Mouse (Mus musculus) kidney, adult 2 months (tissue): Measurements from ENCODE around the gene Klhl7.

Experiments used
- CTCF ChIP-seq: fragments of 200-500 bp; conservative IDR thresholded peaks from 2 replicates; pipeline ENCODE4 v1.5.1; 2011; ENCODE audit warnings: low read depth, mild to moderate bottlenecking, control low read depth, low read length, moderate library complexity, mixed read lengths; ENCODE audit not compliant: insufficient read depth, insufficient read length
- POLR2A ChIP-seq: fragments of 200-500 bp; IDR thresholded peaks from one replicate; pipeline ENCODE4 v1.6.1; 2011; ENCODE audit warnings: low read depth, low read length, control low read depth

- TF ChIP-seq CTCF (no peak), POLR2A (no peak)
Observed at GRCm38 (mm10) chr5:24060949-24061348, 39.5 kb upstream of the Klhl7 start.
